Mouse (Mus musculus) neural tube, postnatal 0 days (tissue): Measurements from ENCODE around the gene Olfr668. TPM values are rescaled to one million over a fixed set of nuclear protein-coding genes. Genes with fewer than 3 reads are reported as not detected.

Source experiments
- polyA plus RNA-seq: library from polyadenylated mRNA; unstranded; fragments of >200 nt; fragmentation: Nextera tagmentation; extraction: Ambion mirVana; gene quantifications from 2 replicates; pipeline ENCODE4 v1.2.1, GENCODE M21; 2015

The Olfr668 gene
- not detected in 2 replicates for polyA plus RNA-seq

GRCm38 (mm10) chr7:104927957-104928356 is at the start of gene Olfr668:
TSS of gene Olfr668 (minus strand) at chr7:104928057.

DNA sequence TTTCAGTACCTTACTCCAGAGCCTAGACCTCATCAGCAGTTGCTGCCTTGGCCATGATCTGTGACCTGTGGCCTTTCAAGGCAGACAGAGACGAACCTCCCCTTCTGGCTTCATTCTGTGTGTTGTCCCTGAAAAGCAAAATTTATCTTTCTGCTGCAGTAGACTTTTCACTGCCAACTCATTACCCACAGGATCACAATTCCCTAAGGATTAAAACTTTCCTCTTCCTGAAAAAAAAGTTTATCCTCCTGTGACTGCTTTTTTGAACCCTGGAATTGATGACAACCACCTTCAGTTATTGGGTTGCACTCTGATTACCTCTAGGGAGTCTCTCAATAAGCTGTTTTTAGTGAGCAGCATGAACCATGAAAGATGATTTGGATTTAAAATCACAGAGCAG is 34.7 kb upstream of the Olfr668 start, which contains the start of gene Olfr670:
Gene Olfr670, minus strand, starts transcription at position 101 of the 400 bp plus-strand sequence.

DNA sequence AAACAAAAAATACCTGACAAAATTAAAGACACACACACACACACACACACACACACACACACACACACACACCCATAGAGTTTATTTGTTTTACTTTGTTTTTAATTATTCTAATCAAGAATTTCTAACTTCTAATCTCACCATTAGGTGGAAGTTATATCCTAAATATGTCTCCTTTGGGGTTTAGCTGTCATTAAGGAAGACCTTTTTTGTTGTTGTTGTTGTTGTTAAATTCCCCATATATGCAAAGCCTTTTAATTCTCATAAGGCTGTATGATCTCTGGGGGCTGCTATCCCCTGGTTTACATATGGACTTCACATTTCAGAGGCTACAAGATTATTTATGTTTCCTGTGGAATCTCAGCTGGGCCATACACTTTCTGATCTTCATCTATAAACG is 6.1 kb upstream of the Olfr668 start, which contains the start of gene Olfr669:
Gene Olfr669, plus strand, starts transcription at position 301 of the 400 bp plus-strand sequence.

DNA sequence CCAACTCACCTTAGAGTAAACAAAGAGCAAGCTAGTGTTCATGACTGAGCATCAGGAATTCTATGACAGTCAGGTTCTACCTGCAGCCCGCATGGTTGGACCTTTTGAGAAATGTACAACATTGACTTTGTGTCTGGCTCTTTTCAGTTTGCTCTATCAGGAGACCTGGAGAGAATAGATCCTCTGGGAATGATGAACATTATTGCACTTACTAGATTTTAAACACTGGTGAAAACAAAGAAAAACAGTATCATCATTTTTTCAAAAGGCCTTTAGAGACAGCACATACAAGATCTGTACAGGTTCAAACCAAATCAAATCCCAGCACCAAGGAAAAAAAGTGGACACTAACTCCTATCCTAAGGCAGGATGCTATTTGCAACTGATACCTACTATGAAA is 6.5 kb downstream of the Olfr668 start, which contains the start of gene Olfr667:
Gene Olfr667, minus strand, starts transcription at position 101 of the 400 bp plus-strand sequence.

DNA sequence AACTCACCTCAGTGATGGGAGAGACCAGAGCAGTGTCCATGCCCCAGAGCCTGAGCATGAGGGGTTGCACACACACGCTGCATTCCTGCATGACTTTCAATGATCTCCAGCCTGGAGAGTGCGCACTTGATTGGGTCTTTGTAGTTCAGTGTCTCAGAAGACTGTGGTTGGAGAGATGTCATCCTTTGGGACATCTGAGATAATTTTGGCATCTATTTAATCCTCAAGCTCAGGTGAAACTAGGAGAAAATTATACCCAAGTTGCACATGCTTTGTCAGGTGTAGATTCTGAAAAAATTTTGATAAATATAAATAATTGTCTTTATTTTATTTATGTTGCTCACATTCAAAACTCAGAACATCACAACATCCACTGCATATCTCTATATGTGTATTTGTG is 32.0 kb downstream of the Olfr668 start, which contains the start of gene Olfr666:
Gene Olfr666, minus strand, starts transcription at position 101 of the 400 bp plus-strand sequence.

GRCm38 (mm10) chr7:104877731-104878130 is 50.1 kb downstream of the Olfr668 start, which contains the start of gene Olfr665:
TSS of gene Olfr665 (plus strand) at chr7:104878031.

Other genes starting within 250 kb of the Olfr668 start
- not detected in 2 replicates for gene Olfr661, start 241.6 kb downstream of the Olfr668 start, polyA plus RNA-seq
- not detected in 2 replicates for gene Usp17le, start 150.6 kb downstream of the Olfr668 start, polyA plus RNA-seq
- not detected in 2 replicates for gene Usp17lb, start 85.5 kb downstream of the Olfr668 start, polyA plus RNA-seq
- gene Usp17la, start 71.0 kb downstream of the Olfr668 start, polyA plus RNA-seq: not detected in 2 replicates
- gene Olfr665, start 50.0 kb downstream of the Olfr668 start, polyA plus RNA-seq: not detected in 2 replicates
- not detected in 2 replicates for gene Olfr666, start 32.1 kb downstream of the Olfr668 start, polyA plus RNA-seq
- gene Olfr667, start 6.6 kb downstream of the Olfr668 start, polyA plus RNA-seq: not detected in 2 replicates
- gene Olfr669, start 6.2 kb upstream of the Olfr668 start, polyA plus RNA-seq: not detected in 2 replicates
- not detected in 2 replicates for gene Olfr670, start 34.6 kb upstream of the Olfr668 start, polyA plus RNA-seq
- gene Olfr671, start 51.1 kb upstream of the Olfr668 start, polyA plus RNA-seq: not detected in 2 replicates
- gene Olfr672, start 74.0 kb upstream of the Olfr668 start, polyA plus RNA-seq: not detected in 2 replicates
- not detected in 2 replicates for gene Olfr675, start 100.4 kb upstream of the Olfr668 start, polyA plus RNA-seq
- gene Olfr676, start 104.6 kb upstream of the Olfr668 start, polyA plus RNA-seq: not detected in 2 replicates
- not detected in 2 replicates for gene Olfr677, start 123.3 kb upstream of the Olfr668 start, polyA plus RNA-seq
- gene Olfr678, start 136.4 kb upstream of the Olfr668 start, polyA plus RNA-seq: not detected in 2 replicates
- gene Olfr679, start 153.1 kb upstream of the Olfr668 start, polyA plus RNA-seq: not detected in 2 replicates
- gene Olfr680-ps1, start 164.8 kb upstream of the Olfr668 start, polyA plus RNA-seq: not detected in 2 replicates
- gene Olfr681, start 188.8 kb upstream of the Olfr668 start, polyA plus RNA-seq: not detected in 2 replicates
- not detected in 2 replicates for gene Olfr683, start 219.0 kb upstream of the Olfr668 start, polyA plus RNA-seq
- not detected in 2 replicates for gene Olfr684, start 235.6 kb upstream of the Olfr668 start, polyA plus RNA-seq